Mouse (Mus musculus): ENCODE measurements around the gene Prss36.
"Not testable (repeated sequence)": the region's sequence is repeated elsewhere in the genome, so short reads cannot be mapped to it uniquely, and the experiment has no call there.

The Prss36 gene

DNA sequence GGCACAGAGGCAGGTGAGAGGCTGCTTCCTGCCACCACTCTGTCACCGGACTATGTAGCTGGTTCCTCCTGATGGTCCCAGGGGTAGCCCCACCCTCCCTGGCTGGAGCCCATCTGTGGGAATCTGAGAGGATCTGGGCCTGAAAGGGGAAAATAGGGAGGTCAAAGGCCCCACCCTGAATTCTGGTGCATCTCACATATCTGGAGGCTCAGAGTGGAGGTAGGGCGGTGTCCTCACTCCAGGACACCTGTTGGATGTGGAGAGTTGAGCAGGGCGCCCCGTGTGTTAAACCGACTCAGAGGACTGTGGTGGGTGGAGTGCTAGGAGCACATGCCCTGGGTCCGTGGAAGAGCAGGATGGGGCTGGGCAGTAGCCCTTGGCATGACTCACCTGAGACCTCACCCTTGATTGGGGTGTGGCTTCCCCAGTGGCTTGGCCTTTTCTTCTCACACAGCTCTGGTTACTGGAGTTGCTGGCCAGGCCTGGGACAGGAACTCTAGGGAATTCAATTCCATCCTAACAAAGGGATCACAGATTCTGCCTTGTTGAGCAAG, at the start of gene Prss36:
Gene Prss36, minus strand, starts transcription at position 256 of the 554 bp plus-strand sequence.
- no peak for DNase-seq (ENCODE audit: low spot score)

DNA sequence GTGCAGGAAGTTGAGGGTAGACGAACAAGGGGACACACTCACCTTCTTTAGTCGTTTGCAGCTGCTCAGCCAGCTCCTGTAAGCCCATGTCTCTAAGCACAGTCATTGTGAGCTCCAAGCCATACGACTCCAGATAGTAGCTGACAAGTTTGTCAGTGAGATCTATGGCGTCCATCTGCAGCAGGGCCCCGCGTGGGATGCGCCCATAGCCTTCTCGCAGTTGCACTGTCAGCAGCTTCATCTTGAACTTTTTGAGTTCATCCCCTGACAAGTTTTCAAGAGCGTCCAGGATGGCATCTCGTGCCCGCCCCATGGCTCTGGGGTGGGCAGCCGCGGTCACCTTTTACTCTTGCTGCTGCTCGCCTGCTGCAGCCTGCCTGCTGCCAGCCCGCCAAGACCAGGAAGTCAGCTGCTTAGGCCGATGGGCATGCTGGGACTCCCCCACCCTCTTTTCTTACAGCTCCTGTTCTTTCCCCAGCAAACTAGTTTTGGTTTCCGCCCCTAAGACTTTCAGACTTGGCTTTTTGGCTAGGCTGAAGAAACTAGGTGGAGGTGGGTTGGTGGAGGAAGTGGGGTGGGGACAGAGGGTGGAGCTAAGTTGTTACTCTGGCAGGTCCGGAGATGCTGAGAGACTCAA, 46.9 kb upstream of the Prss36 start, which contains the start of gene Pycard:
Gene Pycard, minus strand, starts transcription at position 527 of the 637 bp plus-strand sequence.
- peak; percentile 37 for DNase-seq (ENCODE audit: low spot score)

DNA sequence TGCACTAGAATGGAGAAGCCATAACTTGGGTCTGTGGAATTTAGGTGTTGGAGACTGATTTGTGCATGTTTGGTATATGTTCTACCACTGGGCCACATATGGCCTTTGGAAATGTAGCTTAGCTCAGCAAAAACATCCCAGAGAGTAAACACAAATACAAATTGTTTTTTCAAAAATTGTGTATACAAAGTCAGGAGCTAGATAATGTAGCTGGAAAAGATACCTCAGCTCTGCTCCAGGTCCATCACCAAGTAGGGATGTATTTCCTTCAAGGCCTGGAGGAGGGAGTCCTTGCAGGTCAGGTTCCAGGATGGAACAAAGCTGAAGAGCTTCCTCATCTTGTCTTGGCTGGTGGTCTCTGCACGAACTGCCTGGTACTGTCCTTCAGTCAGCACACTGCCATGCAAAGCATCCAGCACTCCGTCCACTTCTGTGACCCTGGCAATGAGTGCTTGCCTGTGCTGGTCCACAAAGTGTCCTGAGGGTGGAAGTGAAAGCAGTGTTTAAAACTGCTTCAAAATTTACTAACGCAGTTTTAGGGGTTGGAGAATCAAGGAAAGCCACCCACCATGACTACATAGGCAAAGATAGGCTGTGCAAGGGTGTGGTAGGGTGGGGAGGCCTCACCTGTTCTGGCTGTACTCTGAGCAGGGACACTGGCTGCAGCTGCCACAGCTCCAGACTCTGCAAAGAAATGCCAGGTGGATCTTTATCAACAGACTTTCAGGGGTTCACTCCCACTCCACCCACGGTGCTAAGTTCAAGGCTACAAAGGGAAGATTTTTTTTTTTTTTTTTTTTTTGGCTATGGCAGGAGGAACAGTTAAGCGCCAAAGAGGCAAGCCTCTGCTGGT, 46.2 kb upstream of the Prss36 start:
- no peak for DNase-seq (ENCODE audit: low spot score)

DNA sequence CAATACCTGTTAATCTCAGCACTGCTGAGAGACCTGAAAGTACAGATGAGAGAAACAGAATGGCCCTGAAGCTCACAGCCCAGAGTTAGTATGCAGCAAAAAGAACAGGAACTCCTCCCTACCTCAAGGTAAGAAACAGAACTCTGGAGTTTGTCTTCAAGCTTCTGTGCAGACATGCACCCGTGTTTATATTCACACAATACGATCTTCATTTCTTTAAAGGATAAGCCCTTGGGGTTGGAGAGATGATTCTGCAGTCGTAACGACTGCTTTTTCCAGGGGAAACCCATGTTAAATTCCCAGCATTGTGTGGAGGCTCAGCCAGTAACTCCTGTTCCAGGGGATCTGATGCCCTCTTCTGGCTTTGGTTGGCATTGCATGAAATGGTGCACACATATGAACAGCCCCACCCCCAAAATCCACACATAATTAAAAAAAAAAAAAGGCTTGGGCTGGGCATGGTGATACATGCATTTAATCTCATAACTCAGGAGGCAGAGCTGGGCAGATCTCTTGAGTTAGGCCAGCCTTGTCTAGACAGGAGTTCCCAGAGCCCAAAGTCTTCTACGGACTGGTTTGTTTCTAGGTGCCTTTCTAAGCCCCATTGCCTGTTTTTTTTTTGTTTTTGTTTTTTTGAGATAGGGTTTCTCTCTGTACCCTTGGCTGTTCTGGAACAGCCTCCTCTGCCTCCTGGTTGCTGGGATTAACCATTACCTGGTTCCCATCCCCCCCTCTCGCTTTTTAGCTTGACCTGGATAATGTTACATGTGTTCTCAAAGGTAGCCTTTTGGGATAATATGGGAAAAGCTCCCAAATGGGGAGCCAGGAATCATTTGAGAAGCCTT, 45.3 kb upstream of the Prss36 start:
- DNase-seq (ENCODE audit: low spot score), result peak; percentile 71

DNA sequence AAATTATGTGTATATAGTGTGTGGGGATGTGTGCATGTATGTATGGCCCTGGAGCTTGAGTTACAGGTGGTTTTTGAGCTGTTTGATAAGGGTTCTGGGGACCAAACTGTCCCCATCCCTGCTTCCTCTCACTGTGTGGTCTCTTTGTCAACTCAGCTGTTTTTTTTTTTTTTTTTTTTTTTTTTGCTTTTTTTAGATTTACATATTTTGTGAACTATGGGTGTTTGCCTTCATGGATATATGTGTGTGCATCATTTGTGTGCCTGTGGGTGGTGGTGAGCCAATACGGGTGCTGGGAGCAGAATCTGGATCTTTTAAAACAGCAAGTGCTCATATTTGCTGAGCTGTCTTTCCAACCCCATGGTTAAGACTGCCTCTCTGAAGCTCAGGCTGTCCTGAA, 42.4 kb upstream of the Prss36 start:
- no peak for DNase-seq (ENCODE audit: low spot score)

DNA sequence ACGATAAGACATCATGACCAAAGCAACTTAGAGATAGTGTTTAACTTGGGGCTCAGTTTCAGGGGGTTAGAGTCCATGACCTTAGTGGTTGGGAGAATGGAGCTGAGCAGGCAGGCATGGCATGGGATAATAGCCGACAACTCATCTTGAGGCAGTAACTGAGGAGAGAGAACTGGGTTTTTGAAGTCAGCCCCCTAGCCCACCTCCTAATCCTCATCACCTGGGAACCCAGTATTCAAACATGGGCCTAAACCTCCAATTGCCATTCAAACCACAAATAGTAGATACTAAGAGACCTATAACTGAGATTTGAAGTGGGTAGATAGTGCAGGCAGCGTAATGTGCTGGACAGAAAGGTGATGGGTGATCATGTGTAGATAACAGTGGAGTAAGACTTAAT, 34.1 kb upstream of the Prss36 start:
- no peak for DNase-seq (ENCODE audit: low spot score)

DNA sequence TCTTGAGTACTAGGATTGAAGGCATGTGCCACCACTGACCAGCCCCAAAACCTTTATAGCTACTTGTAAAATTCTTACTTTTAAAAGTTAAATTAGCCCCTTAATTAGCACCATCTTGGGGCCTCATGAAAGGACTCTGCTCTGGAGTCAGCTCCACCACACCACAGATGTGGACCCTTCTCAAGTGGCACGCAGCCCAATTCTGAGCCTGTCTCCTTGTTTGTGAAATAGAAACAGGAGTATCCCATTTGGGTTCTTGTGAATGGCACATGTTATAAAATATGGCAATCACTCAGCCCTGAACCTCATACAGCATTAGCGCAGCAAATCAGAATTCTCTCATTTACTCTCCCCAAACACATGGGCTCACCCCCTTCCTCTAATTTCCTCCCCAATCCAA, 32.3 kb upstream of the Prss36 start:
- DNase-seq (ENCODE audit: low spot score), result no peak

DNA sequence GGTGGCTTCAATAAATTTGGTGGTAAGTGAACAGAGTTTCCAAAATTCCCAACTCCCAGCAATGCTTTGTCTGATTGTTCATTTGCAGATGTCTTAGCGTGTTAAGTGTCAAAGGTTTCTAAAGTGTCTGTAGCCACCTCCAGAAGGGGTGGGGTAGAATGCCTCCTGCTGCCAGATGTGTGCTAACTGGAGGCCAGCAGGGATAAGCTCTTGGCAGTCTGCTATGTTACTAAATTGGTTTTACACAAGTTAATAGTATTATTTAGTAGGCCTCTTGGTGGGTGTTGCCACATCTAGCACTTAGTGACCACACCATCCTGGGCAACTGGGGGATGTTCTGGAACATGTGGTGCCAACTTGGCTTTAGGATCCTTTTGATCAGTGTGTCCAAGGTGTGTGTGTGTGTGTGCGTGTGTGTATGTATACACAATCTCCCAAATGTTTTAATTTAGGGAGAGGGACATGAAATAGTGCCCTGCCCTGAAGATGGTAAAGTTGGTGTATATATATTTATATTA, 27.9 kb upstream of the Prss36 start:
- no peak for DNase-seq (ENCODE audit: low spot score)

DNA sequence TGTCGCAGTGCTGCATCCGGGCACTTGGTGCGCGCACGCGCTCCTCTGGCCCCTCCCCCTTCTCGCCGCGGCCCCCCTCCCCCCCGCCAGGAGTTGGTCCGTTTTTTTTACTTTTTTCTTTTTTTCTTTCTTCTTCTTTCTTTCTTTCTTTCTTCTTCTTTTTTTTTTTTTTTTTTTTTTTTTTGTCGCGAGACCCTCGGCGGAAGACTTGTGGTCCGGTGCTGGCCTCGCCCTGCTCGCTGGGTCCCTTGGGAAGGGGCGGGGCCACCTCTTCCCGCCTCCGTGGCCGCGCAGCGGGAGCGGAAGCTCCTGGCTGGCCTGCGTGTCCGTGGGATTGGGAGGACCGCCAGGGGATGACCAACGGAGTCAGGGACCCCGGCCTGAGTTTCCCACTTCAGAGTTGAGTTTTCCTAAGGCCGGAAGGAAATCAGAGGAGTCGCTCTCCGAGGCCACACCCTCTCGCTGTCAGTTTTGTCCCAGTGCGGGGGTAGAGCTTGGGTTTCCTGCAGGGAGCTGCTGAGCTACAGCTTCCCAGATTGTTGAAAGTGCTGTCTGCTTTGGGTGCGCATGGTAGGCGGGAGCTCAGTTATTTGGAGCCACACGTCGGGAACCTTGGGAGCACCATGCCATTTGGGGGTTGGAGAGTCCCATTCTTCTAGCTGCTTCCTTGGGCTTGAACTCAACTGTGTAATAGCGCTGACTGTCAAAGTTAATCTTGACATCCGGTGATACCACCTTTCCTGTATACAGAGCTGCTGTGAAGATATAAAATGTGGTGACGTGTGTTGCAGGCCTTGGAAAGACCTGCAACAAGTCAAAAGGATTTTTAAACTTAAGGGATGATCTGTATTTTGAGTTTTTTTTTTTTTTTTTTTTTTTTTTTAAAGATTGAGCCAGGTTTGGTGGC, 21.6 kb upstream of the Prss36 start:
- DNase-seq (ENCODE audit: low spot score), result peak; percentile 60

DNA sequence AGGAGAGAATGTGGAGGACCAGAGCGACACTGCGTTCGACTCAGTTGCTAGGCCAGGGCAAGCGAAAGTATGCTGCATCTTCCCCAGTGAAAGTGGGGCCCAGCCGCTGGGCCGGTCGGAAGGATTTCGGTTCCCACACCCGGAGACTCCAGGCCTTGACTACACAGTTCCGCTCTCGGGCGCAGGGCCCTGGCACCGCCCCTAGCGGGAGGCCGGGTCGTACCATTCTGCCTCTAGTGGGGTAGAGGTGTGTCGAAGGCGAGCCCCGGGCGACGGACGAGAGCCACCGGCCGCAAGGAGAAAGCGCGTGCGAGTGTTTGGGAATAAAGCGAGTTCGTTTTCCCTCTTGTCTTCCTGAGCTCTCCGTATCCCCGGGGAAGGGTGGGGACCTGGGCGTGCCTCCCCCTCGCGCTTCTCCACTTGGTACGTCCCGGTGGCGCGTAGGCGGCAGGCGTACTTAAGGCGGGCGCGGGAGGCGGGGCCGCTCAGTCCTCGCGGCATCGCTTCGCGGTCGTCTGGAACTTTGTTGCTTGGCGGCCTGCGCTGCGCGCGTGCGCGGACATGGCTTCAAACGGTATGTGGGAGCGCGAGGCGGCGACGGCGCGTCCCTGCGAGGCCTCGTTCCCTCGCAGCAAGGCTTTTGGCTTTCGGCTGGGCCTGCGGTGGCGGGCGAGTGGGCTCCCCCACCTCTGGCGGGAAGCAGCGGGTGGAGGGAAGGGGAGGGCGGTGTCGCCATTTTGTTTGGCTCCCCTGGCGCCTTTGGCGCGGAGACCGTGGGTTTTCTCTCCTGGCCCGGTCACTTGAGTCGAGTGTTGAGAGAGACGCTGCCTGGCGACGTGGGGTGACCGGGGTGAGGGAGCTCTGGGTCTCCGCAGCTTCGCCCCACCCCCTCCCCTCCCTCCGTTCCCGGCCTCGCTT, 20.7 kb upstream of the Prss36 start, which contains the start of gene Fus:
Gene Fus, plus strand, starts transcription at position 454 of the 918 bp plus-strand sequence.
- peak; percentile 98 for DNase-seq (ENCODE audit: low spot score)

DNA sequence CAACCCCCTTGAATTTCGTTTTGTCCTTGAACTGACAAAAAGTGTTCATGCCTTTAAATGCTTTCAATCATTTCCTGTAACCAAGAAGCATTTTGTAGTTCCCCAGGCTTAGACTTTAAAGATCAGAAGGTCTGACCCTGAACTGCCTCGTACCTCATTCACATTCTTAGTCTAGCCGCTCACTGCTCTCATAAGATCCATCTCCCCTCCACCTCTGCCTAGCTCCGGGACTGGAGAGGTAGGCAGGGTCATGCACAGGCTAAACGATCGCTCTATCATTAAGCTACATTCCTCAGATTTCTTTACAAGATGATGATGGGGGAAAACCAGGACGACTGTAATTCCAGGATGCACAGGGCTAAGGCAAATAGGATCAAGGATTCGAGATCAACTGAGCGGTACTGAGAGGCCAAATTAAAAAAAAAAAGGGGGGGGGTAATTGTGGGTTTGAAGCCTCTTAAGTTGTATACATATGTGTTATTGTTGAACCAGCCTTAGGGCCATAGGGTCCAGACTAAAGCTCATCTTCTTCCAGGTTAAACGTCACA, 19.9 kb upstream of the Prss36 start:
- no peak for DNase-seq (ENCODE audit: low spot score)

DNA sequence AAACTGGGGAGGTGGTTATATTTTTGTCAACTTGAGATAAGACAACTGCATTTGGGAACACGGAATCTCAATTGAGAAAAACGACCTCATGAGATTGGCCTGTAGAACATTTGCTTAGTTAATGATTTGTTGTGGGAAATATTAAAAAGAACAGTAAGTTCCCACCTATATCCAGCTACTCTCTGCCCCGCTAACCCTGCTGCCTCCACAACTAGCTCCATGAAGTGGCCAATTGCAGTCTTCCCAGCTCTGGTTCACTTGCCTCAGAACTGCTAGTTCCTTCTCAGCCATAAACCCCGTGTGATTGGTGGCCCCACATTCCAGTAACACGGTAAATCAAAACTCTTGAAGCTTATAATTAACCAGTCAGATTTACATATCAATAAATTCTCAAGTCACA, 12.8 kb upstream of the Prss36 start:
- DNase-seq (ENCODE audit: low spot score), result no peak

DNA sequence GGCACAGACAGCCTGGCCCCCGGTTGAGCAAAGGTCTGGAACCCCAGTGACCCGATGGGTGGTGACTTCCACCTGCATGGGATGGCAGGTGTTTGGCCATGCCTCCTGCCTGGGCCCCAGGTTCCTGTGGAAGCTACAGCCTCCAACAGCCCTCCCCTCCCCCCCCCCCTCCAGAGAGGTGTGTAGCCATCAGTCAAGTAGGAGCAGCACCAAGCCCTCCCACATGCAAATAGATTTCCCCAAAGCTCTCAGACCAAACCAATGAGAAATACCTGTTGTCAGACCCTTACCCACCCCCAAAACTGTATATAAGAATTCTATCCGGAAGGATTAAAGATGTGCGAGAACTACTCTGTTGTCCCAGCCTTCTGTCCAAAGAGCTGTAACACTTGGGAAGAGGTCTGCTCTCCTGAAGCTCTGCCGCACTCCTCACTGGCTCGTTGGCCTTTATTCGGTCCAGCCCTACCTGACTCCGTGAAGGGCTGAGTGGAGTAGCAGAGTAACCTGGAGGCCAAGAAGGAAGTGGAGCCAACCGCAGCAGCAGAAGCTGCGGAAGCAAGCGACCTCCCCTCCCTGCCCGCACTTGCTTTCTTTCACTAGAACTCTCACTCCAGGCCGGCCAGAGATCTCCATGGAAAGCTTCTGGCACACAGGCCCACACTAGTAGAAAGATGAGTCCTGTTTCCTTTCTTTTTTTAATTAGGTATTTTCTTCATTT, 6.5 kb upstream of the Prss36 start:
- DNase-seq (ENCODE audit: low spot score), result no peak

DNA sequence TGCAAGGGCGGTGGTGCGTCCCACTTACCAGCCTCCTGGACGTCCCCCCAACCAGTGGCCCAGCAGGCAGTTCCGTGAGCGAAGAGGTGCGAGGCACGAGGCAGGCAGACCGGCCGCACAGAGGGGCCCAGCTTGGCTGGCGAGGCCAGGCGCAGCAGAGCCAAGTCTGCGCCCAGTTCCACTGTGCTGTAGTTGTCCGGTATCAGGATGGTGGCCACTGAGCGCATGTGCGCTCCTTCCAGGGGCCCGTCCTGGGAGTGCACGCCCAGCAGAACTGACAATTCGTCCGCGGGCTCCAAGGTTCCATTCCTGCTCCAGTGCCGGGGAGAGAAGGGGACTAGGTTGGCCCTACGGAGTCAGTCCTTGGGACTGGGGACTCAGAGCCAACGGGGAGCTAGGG, 1.9 kb downstream of the Prss36 start:
- no peak for DNase-seq (ENCODE audit: low spot score)

DNA sequence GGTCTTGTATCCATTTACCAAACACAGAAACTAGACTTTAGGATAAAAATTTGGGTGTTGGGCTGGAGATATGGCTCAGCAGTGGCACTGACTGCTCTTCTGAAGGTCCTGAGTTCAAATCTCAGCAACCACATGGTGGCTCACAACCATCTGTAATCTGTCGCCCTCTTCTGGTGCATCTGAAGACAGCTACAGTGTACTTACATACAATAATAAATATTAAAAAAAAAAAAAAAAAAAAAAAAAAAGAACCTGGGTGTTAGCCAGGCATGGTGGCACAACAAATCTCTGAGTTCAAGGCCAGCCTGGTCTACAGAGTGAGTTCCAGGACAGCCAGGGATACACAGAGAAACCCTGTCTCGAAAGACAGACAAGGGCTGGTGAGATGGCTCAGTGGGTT, 4.4 kb downstream of the Prss36 start:
- not testable (repeated sequence) for DNase-seq (ENCODE audit: low spot score)

DNA sequence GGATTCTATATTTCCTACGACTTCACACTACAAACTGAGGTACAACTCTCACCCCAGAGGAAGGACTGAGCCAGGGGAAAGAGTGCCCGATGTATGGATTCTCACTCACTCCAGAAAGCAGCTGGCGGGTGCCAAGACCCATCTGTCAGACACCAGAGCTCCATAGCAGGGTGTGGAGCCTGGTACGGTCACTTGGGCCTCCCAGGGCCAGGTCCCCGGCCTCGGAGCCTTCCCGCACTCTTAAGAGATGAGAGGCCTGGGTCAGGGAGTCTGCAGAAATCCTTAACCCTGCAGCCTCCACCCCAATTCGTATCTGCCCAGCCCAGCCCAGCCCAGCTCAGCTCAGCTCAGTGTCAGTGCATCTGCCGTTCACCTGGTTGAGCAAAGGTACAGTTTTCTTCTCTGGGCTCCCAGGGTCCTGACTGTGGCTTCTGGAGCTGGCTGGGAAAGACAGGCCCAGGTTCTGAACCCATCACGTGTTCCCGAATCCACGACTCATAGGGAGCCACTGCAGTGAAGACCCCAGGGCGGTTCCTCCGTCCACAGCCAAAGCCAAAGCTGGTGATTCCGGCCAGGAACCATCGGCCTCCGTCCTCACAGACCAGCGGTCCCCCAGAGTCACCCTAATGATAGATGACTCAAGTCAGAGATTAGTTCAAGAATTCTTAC, 10.2 kb downstream of the Prss36 start:
- no peak for DNase-seq (ENCODE audit: low spot score)

DNA sequence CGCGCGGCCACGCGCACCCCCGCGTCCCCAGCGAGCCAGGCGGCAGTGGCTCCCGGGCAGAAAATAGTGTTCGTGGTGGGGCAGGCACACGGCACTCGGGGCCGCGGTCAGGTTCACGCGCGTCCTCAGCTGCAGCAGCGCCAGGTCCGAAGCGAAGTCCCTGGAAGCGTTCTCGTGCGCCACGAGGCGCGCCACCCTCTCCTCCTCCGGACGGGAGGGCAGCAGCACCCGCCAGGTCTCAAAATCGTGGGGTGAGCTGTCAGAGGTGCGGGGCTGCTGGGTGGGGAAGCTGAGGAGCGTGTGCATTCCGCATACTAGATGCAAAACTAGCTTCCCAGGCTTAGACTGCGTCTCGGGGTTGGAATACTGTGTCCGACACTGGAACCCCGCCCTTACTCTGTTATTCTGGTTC, 10.8 kb downstream of the Prss36 start:
- DNase-seq (ENCODE audit: low spot score), result no peak

DNA sequence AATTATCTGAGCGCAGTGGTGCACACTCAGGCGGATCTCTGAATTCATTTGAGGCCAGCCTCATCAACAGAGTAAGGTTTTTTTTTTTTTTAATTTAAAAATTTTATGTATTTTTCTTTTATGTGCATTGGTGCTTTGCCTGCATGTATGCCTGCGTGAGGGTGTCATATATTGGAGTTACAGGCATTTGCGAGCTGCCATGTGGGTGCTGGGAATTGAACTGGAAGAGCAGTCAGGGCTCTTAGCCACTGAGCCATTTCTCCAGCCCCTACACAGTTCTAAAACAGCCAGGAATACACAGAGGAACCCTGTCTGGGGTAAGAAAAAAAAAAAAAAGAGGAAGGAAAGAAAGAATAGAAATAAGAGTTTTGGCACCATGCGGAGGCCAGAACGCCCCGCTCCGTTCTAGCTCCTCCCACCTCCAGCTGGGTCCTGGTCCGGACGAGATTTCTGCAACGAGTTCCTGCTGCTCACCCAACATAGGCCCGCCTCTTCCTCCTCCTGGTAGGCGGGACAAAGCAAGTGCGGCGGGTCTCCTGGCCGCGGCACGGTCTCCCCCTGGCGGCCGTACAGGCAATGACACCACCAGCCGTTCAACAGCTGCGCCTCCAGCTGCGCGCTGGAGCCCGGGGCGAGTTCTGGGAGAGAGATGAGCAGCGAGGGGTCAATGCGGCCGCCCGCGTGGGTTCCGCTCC, 11.3 kb downstream of the Prss36 start:
- peak; percentile 94 for DNase-seq (ENCODE audit: low spot score)

Data from ovary, postnatal 14 days (tissue).